Mouse (Mus musculus): ENCODE data around the gene Map3k15. TPM values are rescaled to one million over a fixed set of nuclear protein-coding genes. Genes with fewer than 3 reads are reported as not detected.

Map3k15 gene
- polyA plus RNA-seq, 1 experiment from 2014 or later, result 0.27 TPM

Other genes with a start within 250 kb of the Map3k15 start
- 100 and 102 TPM in 2 replicates for gene Pdha1, start 150.0 kb downstream of the Map3k15 start, polyA plus RNA-seq (2015; fragmentation: Nextera tagmentation; extraction: Ambion mirVana)